Mouse (Mus musculus): ENCODE measurements around the gene Olfr198. TPM values are rescaled to one million over a fixed set of nuclear protein-coding genes. Genes with fewer than 3 reads are reported as not detected.
"Not testable (repeated sequence)": the region's sequence is repeated elsewhere in the genome, so short reads cannot be mapped to it uniquely, and the experiment has no call there.

Olfr198 gene
- polyA plus RNA-seq (2011; ENCODE audit: insufficient read depth, insufficient read length, low replicate concordance, missing spikeins) = not detected in 2 replicates

- H3K4me3 ChIP-seq (replicated peaks; ENCODE audit: control insufficient read depth, low read depth, low read length); H3K27ac ChIP-seq (ENCODE audit: control insufficient read depth, insufficient read depth, low read depth, low read length, poor library complexity): not testable (repeated sequence)
- WGBS = 58% methylated on average over 1 of the region's 1 CpGs
Measured at GRCm38 (mm10) chr16:59203433-59203832, at the start of gene Olfr198. Gene Olfr198 (minus strand): TSS chr16:59203533.

GRCm38 (mm10) chr16:59249684-59250083, 46.4 kb upstream of the Olfr198 start:
- TF ChIP-seq CTCF (IDR thresholded peaks at IDR 0.05; ENCODE audit: control insufficient read depth, insufficient read depth, low read length) (no peak), POLR2A (IDR thresholded peaks at IDR 0.05; ENCODE audit: borderline replicate concordance, control insufficient read depth, low read depth, low read length) (no peak)
- no peak overlapping the region for H3K27ac ChIP-seq (ENCODE audit: control insufficient read depth, insufficient read depth, low read depth, low read length, poor library complexity)
- H3K4me1 ChIP-seq (ENCODE audit: control insufficient read depth, insufficient read depth, low read length) = no peaks in the 10 kb centered on the region
- 79% methylated on average over 17 of the region's 17 CpGs for WGBS
- H3K4me3 ChIP-seq (replicated peaks; ENCODE audit: control insufficient read depth, low read depth, low read length) = no peak overlapping the region

More at GRCm38 (mm10) chr16:59203433-59203832, at the start of gene Olfr198:
- not testable (repeated sequence) for H3K4me1 ChIP-seq (ENCODE audit: control insufficient read depth, insufficient read depth, low read length)

DNA sequence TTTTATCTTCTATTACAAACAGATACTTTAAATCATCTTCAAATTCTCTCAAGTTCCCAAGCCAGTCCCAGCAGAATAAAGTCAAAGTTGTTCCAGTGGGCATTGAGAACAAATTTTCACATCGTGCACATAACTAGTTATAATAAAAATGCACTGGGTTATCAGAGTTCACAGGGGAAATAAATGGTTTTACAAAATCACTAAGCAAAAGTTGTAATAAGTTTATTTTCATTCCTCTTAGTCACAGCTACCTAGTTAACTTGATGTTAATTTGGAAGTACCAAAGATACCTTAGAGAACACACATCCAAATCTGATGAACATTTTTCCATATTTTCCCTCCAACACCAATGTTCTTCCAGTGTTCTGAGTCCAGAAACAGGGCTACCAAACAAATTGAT, 16.3 kb upstream of the Olfr198 start, which contains the start of gene Olfr199:
TSS of gene Olfr199 (minus strand) at position 101 of the 400 bp plus-strand sequence.
- H3K4me1 ChIP-seq (ENCODE audit: control insufficient read depth, insufficient read depth, low read length); H3K4me3 ChIP-seq (replicated peaks; ENCODE audit: control insufficient read depth, low read depth, low read length); H3K27ac ChIP-seq (ENCODE audit: control insufficient read depth, insufficient read depth, low read depth, low read length, poor library complexity): not testable (repeated sequence)
- WGBS = 63% methylated on average over 1 of the region's 1 CpGs

- not testable (repeated sequence) for H3K27ac ChIP-seq (ENCODE audit: control insufficient read depth, insufficient read depth, low read depth, low read length, poor library complexity); H3K4me1 ChIP-seq (ENCODE audit: control insufficient read depth, insufficient read depth, low read length); H3K4me3 ChIP-seq (replicated peaks; ENCODE audit: control insufficient read depth, low read depth, low read length)
- WGBS = 64% methylated on average over 3 of the region's 3 CpGs
Measured at GRCm38 (mm10) chr16:59217861-59218260, 14.5 kb upstream of the Olfr198 start.

DNA sequence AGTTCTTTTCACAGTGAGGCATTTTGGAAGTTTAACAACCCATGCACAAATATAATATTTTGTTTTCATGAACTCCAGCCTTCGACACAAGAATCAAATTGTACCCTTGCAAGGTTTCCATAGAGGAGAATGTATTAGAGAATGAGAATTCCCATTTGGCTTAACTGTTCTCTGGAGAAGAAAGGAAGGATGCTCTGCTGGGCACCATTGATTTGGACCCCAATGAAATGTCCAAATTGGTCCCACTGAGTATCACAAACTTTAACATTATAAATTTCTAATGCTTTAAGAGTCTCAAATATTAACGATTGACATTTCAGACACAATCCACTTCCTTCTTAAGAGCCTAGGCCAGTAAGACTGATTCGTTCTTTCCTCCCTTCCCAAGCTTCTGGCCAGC, 33.0 kb downstream of the Olfr198 start, which contains the start of gene Olfr196:
TSS of gene Olfr196 (minus strand) at position 101 of the 400 bp plus-strand sequence.
- no peak for TF ChIP-seq POLR2A (IDR thresholded peaks at IDR 0.05; ENCODE audit: borderline replicate concordance, control insufficient read depth, low read depth, low read length)
- no peak for TF ChIP-seq CTCF (IDR thresholded peaks at IDR 0.05; ENCODE audit: control insufficient read depth, insufficient read depth, low read length)
- no peak within 1 kb of the TSS for H3K4me3 ChIP-seq (replicated peaks; ENCODE audit: control insufficient read depth, low read depth, low read length)
- H3K27ac ChIP-seq (ENCODE audit: control insufficient read depth, insufficient read depth, low read depth, low read length, poor library complexity) = no peak within 1 kb of the TSS
- WGBS = 60% methylated on average over 3 of the region's 3 CpGs
- no peaks in the 10 kb centered on the region for H3K4me1 ChIP-seq (ENCODE audit: control insufficient read depth, insufficient read depth, low read length)

GRCm38 (mm10) chr16:59151996-59152395, 51.3 kb downstream of the Olfr198 start:
- no peak for TF ChIP-seq POLR2A (IDR thresholded peaks at IDR 0.05; ENCODE audit: borderline replicate concordance, control insufficient read depth, low read depth, low read length)
- TF ChIP-seq CTCF (IDR thresholded peaks at IDR 0.05; ENCODE audit: control insufficient read depth, insufficient read depth, low read length) = no peak
- Histone ChIP-seq H3K4me3 (replicated peaks; ENCODE audit: control insufficient read depth, low read depth, low read length) (no peak overlapping the region), H3K4me1 (ENCODE audit: control insufficient read depth, insufficient read depth, low read length) (no peaks in the 10 kb centered on the region), H3K27ac (ENCODE audit: control insufficient read depth, insufficient read depth, low read depth, low read length, poor library complexity) (no peak overlapping the region)
- 74% methylated on average over 2 of the region's 2 CpGs for WGBS

Other genes starting within 250 kb of the Olfr198 start
- not detected in 2 replicates for gene Olfr183, start 208.2 kb downstream of the Olfr198 start, polyA plus RNA-seq (2011; ENCODE audit: insufficient read depth, insufficient read length, low replicate concordance, missing spikeins)
- gene Olfr186, start 173.2 kb downstream of the Olfr198 start, polyA plus RNA-seq (2011; ENCODE audit: insufficient read depth, insufficient read length, low replicate concordance, missing spikeins) = not detected in 2 replicates
- not detected in 2 replicates for gene Olfr187, start 163.8 kb downstream of the Olfr198 start, polyA plus RNA-seq (2011; ENCODE audit: insufficient read depth, insufficient read length, low replicate concordance, missing spikeins)
- 0.32 TPM in 1 of 2 replicates, not detected in the other for gene Olfr190, start 125.5 kb downstream of the Olfr198 start, polyA plus RNA-seq (2011; ENCODE audit: insufficient read depth, insufficient read length, low replicate concordance, missing spikeins)
- gene Olfr191, start 113.7 kb downstream of the Olfr198 start, polyA plus RNA-seq (2011; ENCODE audit: insufficient read depth, insufficient read length, low replicate concordance, missing spikeins) = not detected in 2 replicates
- gene Olfr193, start 91.7 kb downstream of the Olfr198 start, polyA plus RNA-seq (2011; ENCODE audit: insufficient read depth, insufficient read length, low replicate concordance, missing spikeins) = not detected in 2 replicates
- not detected in 2 replicates for gene Olfr194, start 82.5 kb downstream of the Olfr198 start, polyA plus RNA-seq (2011; ENCODE audit: insufficient read depth, insufficient read length, low replicate concordance, missing spikeins)
- not detected in 2 replicates for gene Olfr195, start 56.5 kb downstream of the Olfr198 start, polyA plus RNA-seq (2011; ENCODE audit: insufficient read depth, insufficient read length, low replicate concordance, missing spikeins)
- gene Olfr196, start 33.1 kb downstream of the Olfr198 start, polyA plus RNA-seq (2011; ENCODE audit: insufficient read depth, insufficient read length, low replicate concordance, missing spikeins) = not detected in 2 replicates
- not detected in 2 replicates for gene Olfr199, start 16.2 kb upstream of the Olfr198 start, polyA plus RNA-seq (2011; ENCODE audit: insufficient read depth, insufficient read length, low replicate concordance, missing spikeins)
- gene Olfr201, start 69.1 kb upstream of the Olfr198 start, polyA plus RNA-seq (2011; ENCODE audit: insufficient read depth, insufficient read length, low replicate concordance, missing spikeins) = not detected in 2 replicates
- gene Olfr202, start 83.3 kb upstream of the Olfr198 start, polyA plus RNA-seq (2011; ENCODE audit: insufficient read depth, insufficient read length, low replicate concordance, missing spikeins) = not detected in 2 replicates
- not detected in 2 replicates for gene Olfr203, start 95.3 kb upstream of the Olfr198 start, polyA plus RNA-seq (2011; ENCODE audit: insufficient read depth, insufficient read length, low replicate concordance, missing spikeins)
- not detected in 2 replicates for gene Olfr204, start 114.7 kb upstream of the Olfr198 start, polyA plus RNA-seq (2011; ENCODE audit: insufficient read depth, insufficient read length, low replicate concordance, missing spikeins)
- gene Olfr205, start 127.6 kb upstream of the Olfr198 start, polyA plus RNA-seq (2011; ENCODE audit: insufficient read depth, insufficient read length, low replicate concordance, missing spikeins) = not detected in 2 replicates
- not detected in 2 replicates for gene Olfr206, start 145.7 kb upstream of the Olfr198 start, polyA plus RNA-seq (2011; ENCODE audit: insufficient read depth, insufficient read length, low replicate concordance, missing spikeins)
- not detected in 2 replicates for gene Olfr209, start 160.5 kb upstream of the Olfr198 start, polyA plus RNA-seq (2011; ENCODE audit: insufficient read depth, insufficient read length, low replicate concordance, missing spikeins)
- gene Gabrr3, start 203.8 kb upstream of the Olfr198 start, polyA plus RNA-seq (2011; ENCODE audit: insufficient read depth, insufficient read length, low replicate concordance, missing spikeins) = not detected in 2 replicates